Mouse (Mus musculus) limb, embryonic 14.5 days (tissue): ENCODE data around the gene Ccdc114. TPM values are rescaled to one million over a fixed set of nuclear protein-coding genes. Genes with fewer than 3 reads are reported as not detected.

ENCODE experiments used
- ATAC-seq: fragments of 200-750 bp; cut with Nextera tagmentation; 2 replicates; pipeline ENCODE4 v1.8.0; 2017; ENCODE audit warnings: low read depth, moderate number of reproducible peaks, moderate TSS enrichment; ENCODE audit not compliant: low FRiP score
- DNase-seq: peaks from one replicate; pipeline ENCODE4 v3.0.0-alpha.2; 2015; ENCODE audit warnings: low spot score
- H3K27ac ChIP-seq: fragments of 300-500 bp; sonication (generic); replicated peaks from 2 replicates; pipeline ENCODE4 v1.5.1; 2014; ENCODE audit warnings: low read depth, mild to moderate bottlenecking, low read length, moderate library complexity, mixed read lengths
- H3K27me3 ChIP-seq: fragments of 300-500 bp; sonication (generic); 2 replicates; pipeline ENCODE4 v1.6.1; 2014; ENCODE audit warnings: low read length, mixed read lengths; ENCODE audit not compliant: control insufficient read depth, insufficient read depth
- H3K36me3 ChIP-seq: fragments of 300-500 bp; sonication (generic); 2 replicates; pipeline ENCODE4 v1.6.1; 2014; ENCODE audit warnings: mild to moderate bottlenecking, low read length, moderate library complexity, mixed read lengths; ENCODE audit not compliant: control insufficient read depth, insufficient read depth
- H3K4me1 ChIP-seq: fragments of 300-500 bp; sonication (generic); 2 replicates; pipeline ENCODE4 v1.6.1; 2014; ENCODE audit warnings: antibody characterized with exemption, low read length, mixed read lengths; ENCODE audit not compliant: control insufficient read depth, insufficient read depth
- H3K4me2 ChIP-seq: fragments of 300-500 bp; sonication (generic); replicated peaks from 2 replicates; pipeline ENCODE4 v1.6.1; 2014; ENCODE audit warnings: low read depth, mild to moderate bottlenecking, low read length, moderate library complexity; ENCODE audit not compliant: severe bottlenecking
- H3K4me3 ChIP-seq: fragments of 300-500 bp; sonication (generic); replicated peaks from 2 replicates; pipeline ENCODE4 v1.5.1; 2014; ENCODE audit warnings: low read length
- H3K9ac ChIP-seq: fragments of 300-500 bp; sonication (generic); 2 replicates; pipeline ENCODE4 v1.6.1; 2014; ENCODE audit warnings: mild to moderate bottlenecking, low read depth, low read length, moderate library complexity; ENCODE audit not compliant: severe bottlenecking
- H3K9me3 ChIP-seq: fragments of 300-500 bp; sonication (generic); 2 replicates; pipeline ENCODE4 v1.6.1; 2016; ENCODE audit warnings: low read length; ENCODE audit not compliant: control insufficient read depth
- POLR2A ChIP-seq: fragments of 200-500 bp; IDR thresholded peaks from 2 replicates; pipeline ENCODE4 v1.8.0; 2012; ENCODE audit warnings: inconsistent platforms, mild to moderate bottlenecking, moderate library complexity, borderline replicate concordance; ENCODE audit not compliant: insufficient read depth, insufficient read length; ENCODE audit errors: extremely low read depth
- WGBS: fragments of 180-500 bp; shearing (Covaris S2); extraction: QIAGEN DNeasy Blood & Tissue Kit; methylation state at CpG from one replicate; pipeline ENCODE4 v1.1.7; 2014; 5-methylcytosine and 5-hydroxymethylcytosine counted together
- polyA plus RNA-seq, 2 experiments: library from polyadenylated mRNA; depleted of rRNA in 1 of 2; stranded (reverse) in 1 of 2; unstranded in 1 of 2; fragments of >200 nt; fragmentation: Nextera tagmentation in 1 of 2; extraction: Ambion mirVana in 1 of 2; gene quantifications; 2 replicates each; pipeline versions ENCODE4 v1.2.1 to v1.2.3; 2012 to 2014

The Ccdc114 gene
- polyA plus RNA-seq, 2 experiments = 2.5 to 7.1 TPM

GRCm38 (mm10) chr7:45915011-45915410, 8.9 kb upstream of the Ccdc114 start:
- no peak overlapping the region for H3K27ac ChIP-seq
- TF ChIP-seq POLR2A = no peak
- ATAC-seq (no peak), DNase-seq (no peak)
- no peak overlapping the region for H3K9ac ChIP-seq
- H3K27me3 ChIP-seq = no peaks in the 10 kb centered on the region
- H3K4me2 ChIP-seq = no peak overlapping the region
- H3K4me3 ChIP-seq = no peak overlapping the region
- H3K36me3 ChIP-seq = peaks cover 23% of the 10 kb centered on the region; the same call in 1 of the 2 replicates
- H3K4me1 ChIP-seq = peaks cover 32% of the 10 kb centered on the region
- no peaks in the 10 kb centered on the region for H3K9me3 ChIP-seq
- WGBS = 88% methylated on average over 5 of the region's 5 CpGs

- no peak for TF ChIP-seq POLR2A
- Histone ChIP-seq H3K36me3 (peaks cover 12% of the 10 kb centered on the region; the same call in 1 of the 2 replicates), H3K4me3 (peak overlapping the region; percentile 38), H3K9ac (peak overlapping the region; percentile 50), H3K27me3 (no peaks in the 10 kb centered on the region), H3K9me3 (no peaks in the 10 kb centered on the region), H3K27ac (peak overlapping the region; percentile 87), H3K4me2 (peak overlapping the region; percentile 77), H3K4me1 (peaks cover 37% of the 10 kb centered on the region)
- DNase-seq = peak; percentile 97
- ATAC-seq = peak; percentile 88
- 34% methylated on average over 26 of the region's 26 CpGs for WGBS
Observed at GRCm38 (mm10) chr7:45916056-45917003, 7.5 kb upstream of the Ccdc114 start.

- ATAC-seq = peak; percentile 27
- Histone ChIP-seq H3K9ac (peak overlapping the region; percentile 36; the same call in 1 of the 2 replicates), H3K9me3 (no peaks in the 10 kb centered on the region), H3K27me3 (no peaks in the 10 kb centered on the region), H3K4me1 (peaks cover 45% of the 10 kb centered on the region), H3K4me3 (peak overlapping the region; percentile 38), H3K4me2 (peak overlapping the region; percentile 77), H3K27ac (peak overlapping the region; percentile 84), H3K36me3 (peaks cover 12% of the 10 kb centered on the region; the same call in 1 of the 2 replicates)
- no peak for TF ChIP-seq POLR2A
- 19% methylated on average over 13 of the region's 13 CpGs for WGBS
- DNase-seq = no peak
Observed at GRCm38 (mm10) chr7:45917004-45917704, 6.7 kb upstream of the Ccdc114 start.

GRCm38 (mm10) chr7:45917926-45918325, 5.9 kb upstream of the Ccdc114 start:
- no peaks in the 10 kb centered on the region for H3K27me3 ChIP-seq
- no peaks in the 10 kb centered on the region for H3K9me3 ChIP-seq
- 0 out of 2 replicates have a peak overlapping the region, but pooled peaks have one; percentile 36 for H3K9ac ChIP-seq
- H3K4me2 ChIP-seq = peak overlapping the region; percentile 77; the same call in 1 of the 2 replicates
- WGBS = 88% methylated on average over 14 of the region's 15 CpGs
- no peak overlapping the region for H3K4me3 ChIP-seq
- DNase-seq (no peak), ATAC-seq (no peak)
- H3K36me3 ChIP-seq = peaks cover 12% of the 10 kb centered on the region; the same call in 1 of the 2 replicates
- no peak for TF ChIP-seq POLR2A
- H3K27ac ChIP-seq = peak overlapping the region; percentile 84
- H3K4me1 ChIP-seq = peaks cover 53% of the 10 kb centered on the region

- Histone ChIP-seq H3K9ac (no peak overlapping the region), H3K4me2 (peak overlapping the region; percentile 75), H3K36me3 (peaks cover 12% of the 10 kb centered on the region; the same call in 1 of the 2 replicates), H3K27ac (no peak overlapping the region), H3K4me3 (peak overlapping the region; percentile 60; the same call in 1 of the 2 replicates), H3K9me3 (no peaks in the 10 kb centered on the region), H3K4me1 (peaks cover 58% of the 10 kb centered on the region), H3K27me3 (no peaks in the 10 kb centered on the region)
- no peak for ATAC-seq
- no peak for TF ChIP-seq POLR2A
- 76% methylated on average over 14 of the region's 14 CpGs for WGBS
- no peak for DNase-seq
Observed at GRCm38 (mm10) chr7:45919083-45919671, 4.7 kb upstream of the Ccdc114 start.
